Mouse (Mus musculus) ZHBTc4 (cell line): Measurements from ENCODE around the gene Sgpp2.
A peak's percentile ranks its signal among the peaks of the same experiment; 100 is the strongest.

Source experiments
- DNase-seq: peaks from one replicate; pipeline ENCODE4 v3.0.0-alpha.2; 2011; ENCODE audit warnings: low read depth, low spot score

The Sgpp2 gene

DNA sequence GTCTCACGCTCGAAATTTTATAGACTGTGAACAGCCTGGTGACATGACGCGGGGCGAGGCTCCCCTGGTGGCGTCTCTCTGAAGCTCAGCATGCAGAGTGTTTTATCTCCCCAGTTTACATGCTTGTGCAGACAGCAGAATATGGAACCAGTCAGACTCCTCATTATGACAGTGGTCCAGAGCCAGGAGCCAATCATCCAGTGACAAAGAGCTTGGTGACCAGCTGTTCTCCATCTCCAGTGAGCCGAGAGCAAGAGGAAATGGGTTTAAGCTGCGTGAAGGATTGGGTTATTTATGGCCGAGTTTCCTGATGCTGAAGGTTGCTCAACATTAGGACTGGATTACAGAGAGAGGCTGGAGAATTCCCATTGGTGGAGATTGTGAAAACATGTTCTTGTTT lies 28.1 kb downstream of the Sgpp2 start:
- DNase-seq, result no peak

- no peak for DNase-seq
Measured at GRCm38 (mm10) chr1:78339941-78340340, 29.8 kb downstream of the Sgpp2 start.

- no peak for DNase-seq
Measured at GRCm38 (mm10) chr1:78340584-78340983, 30.4 kb downstream of the Sgpp2 start.

DNA sequence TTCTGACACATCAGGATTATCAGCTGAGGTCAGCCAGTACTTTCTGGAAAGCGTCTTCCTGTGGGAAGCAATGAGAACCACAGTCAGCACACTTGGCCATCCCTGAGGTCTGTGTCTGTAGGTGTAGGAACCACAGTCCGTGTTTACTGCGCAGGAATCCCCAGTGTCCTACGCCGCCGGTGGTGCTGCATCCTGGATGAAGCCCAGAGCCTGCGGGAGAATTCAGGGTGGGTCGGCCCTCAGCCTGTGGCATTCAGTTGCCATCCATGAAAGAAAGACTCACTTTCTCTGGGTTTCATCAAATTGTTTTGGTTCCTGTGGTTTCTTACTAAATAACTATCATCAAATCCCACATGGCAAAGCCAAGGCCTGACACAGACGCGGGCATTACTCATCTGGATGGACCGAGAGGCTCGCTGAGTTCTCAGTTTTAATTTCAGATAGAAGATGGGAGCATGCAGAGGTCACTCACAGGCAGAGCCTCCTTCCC lies 37.2 kb downstream of the Sgpp2 start:
- no peak for DNase-seq

DNA sequence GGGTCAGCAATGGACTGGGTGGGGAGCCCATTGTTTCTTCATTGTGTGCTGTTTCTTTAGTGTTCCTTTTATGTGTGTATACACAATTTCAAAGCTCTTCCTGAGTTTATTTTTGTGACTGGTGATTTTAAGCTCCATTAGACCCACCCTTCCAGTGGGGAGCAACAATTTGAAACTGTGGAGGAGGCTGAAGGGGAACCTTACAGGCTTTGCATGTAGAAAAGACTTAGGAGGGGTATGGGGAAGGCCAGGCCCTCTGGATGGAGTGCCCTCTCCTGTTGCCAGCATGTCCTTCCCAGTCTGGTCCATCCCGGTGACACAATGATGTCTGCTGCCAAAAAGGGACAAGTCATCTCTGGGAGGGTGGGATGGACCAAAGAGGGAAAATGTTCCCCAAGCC lies 39.1 kb downstream of the Sgpp2 start:
- DNase-seq, result no peak

DNA sequence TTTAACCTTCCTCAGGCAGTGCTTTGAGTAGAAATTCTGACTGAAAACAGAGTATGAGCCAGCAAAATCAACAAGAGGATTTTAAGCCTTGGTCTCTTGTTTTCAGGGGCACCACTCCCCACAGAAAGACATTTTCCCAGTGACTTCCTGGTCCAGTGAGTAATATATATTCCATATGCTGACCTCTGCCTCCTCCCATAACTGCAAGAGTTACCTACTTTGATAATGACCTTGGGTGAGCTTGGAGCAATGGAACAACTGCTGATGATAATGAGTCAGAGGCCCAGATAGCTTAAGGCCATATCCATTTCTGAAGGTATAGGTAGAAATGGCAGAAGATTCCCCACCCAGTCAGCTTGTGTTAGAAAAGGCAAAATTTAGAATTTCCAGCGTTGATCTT lies 43.1 kb downstream of the Sgpp2 start:
- no peak for DNase-seq

GRCm38 (mm10) chr1:78355123-78355522 lies 45.0 kb downstream of the Sgpp2 start:
- DNase-seq, result peak; percentile 4

- no peak for DNase-seq
Measured at GRCm38 (mm10) chr1:78357415-78357814, 47.3 kb downstream of the Sgpp2 start.

DNA sequence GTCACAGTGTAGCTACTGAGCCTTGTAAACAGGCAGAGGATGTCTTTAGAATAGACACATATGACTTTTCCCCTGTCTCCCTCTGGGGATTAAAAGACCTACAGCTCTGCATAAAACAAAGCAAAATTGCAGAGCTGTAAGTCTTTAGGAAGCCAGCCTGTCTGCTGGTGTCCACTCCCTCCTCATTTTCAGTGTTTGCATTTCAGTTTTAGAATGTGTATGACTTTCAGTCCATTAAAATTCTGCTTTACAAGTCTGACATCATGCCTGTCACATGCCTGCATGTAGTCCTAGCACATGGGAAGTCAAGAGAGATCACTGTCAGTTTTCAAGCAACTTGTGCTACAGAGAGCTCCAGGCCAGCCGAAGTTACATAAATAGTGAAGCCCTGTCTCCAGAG lies 47.7 kb downstream of the Sgpp2 start:
- no peak for DNase-seq

DNA sequence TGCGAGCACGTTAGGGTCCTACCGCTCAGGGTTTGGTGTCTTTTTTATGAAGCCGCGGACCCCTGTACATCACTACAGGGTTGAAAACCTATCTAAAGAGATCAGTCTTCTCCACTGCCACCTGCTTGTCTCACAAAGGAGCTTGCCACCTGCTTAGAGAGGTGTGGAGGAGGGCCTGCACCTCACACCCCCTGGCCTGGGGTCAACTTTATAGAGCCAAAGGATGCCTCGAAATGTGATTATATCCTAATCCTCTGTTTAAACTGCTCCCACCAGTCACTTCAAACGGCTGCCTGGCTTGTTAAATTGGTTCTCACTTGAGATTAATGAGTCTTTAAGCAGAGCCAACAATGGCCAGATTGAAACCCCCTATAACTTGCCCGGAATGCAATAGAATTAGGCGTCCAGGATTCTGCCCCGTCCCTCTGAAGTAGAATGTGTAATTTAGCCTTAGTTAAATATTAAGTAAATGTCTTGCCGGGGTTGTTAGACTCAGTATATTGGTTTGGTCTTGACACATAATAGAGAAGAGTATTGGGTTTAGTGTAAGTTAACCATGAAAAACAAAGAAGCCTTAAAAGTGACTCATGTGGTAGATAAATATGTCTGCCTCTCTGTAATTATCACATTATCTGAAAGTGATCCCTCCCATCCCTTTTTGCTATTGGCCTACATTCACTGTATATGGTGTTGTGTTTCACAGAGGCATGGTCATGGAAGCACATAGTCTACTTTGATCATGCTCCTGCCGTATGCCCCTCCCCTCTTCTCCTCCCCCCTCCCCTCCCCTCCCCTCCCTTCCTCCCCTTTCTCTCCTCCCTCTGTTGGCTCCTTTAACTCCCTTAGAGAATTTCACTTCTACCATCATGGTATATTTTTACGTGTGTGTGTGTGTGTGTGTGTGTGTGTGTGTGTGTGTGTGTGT lies 54.1 kb downstream of the Sgpp2 start:
- DNase-seq, result no peak

GRCm38 (mm10) chr1:78367806-78368205 lies 57.7 kb downstream of the Sgpp2 start:
- no peak for DNase-seq

DNA sequence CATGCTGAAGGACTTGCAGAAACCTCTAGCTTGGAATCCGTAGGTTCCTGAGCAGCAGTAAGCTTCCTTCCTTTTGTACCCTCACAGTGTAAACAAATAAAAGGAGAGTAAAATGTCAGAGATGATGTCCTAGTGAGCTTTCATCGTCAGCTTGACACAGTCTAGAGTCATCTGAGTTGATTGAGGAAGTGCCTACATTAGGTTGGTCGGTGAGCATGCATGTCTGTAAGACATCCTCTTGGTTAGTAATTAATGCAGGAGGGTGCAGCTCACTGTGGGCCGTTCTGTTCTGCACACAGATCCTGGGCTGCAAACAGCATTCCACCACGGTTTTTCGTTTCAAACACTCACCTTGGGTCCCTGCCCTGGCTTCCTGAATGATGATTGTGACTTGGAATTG lies 60.0 kb downstream of the Sgpp2 start:
- no peak for DNase-seq

DNA sequence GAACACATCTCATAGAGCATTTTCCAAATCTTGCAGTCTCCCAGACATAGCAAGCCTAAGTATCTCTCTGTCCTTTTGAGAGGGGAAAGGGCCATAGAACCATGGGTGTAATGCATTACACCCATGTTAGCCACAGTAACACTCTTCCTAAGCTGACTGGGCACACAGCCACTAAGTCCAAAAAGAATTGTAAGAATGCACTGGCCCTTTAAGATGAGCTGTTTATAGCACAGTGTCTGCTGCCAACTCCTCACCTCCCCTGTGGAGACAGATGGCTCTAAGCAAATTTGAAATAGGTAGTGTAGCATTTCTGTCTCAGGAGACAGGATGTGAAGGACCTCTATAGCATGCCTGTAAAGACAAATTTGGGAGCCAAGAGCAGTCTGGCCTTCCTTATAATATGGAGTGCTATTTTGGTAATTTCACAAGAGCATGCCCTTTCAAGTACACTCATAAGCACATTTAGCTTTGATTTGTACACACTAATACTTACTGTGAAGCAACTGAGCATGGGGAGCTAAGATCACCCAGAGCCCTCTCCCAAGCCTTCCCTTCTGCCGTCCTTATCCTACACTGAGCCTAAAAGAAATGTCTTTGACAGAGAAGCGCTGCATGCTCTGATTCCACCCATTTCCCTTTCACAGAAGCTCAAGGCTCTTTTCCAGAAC lies 61.6 kb downstream of the Sgpp2 start:
- DNase-seq, result no peak

DNA sequence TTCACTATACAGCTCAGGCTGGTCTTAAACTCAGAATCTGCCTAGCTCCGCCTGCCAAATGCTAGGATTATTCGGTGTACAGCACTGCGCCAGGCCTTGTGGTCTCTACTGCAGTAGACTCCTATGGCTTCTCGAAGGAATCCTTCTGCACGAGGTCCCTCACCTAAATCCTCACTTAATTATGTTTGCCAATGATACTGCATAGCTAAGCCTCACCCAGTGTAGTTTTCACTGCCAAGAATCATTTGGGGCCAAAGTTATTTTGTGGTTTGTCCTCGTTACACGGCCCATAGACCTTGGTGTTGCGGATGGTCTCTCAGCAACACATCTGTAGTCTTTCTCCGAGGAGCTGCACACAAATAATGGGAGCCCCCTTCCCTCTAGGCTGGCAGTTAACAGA lies 62.2 kb downstream of the Sgpp2 start:
- no peak for DNase-seq

DNA sequence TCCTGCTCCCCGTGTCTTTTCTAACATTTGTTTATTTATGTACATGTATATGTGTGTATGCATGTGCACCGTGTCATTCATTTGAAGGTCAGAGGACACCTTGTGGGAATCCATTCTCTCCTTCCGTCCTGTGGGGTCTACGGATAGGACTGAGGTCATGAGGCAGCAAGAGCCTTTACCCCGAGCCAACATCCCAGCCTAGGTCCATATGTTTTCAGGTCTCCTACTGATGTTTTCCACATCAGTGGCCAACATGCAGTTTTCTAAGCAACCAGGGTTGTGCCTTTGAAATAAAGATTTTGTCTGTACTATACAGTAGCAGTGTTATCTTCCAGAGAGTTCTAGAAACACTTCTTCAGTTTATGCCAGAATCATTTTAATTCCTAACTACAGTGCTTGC lies 63.7 kb downstream of the Sgpp2 start:
- DNase-seq, result no peak

DNA sequence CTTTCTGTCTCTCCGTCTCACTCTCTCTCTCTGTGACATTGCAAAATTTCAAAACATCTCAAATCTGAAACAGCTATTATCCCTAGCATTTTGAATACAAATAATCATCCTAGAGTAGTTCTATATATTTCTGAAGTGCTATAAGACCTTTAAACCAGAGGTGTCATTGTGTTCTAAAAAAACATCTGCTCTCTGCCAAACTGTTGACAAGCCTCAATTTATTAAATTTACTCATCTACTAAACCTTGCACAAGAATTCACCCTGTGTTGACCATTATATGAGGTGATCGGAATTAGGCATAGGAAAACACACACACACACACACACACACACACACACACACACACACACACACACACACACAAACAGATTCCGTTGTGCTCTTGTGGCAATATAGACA lies 64.9 kb downstream of the Sgpp2 start:
- no peak for DNase-seq

GRCm38 (mm10) chr1:78380950-78381349 lies 70.8 kb downstream of the Sgpp2 start:
- DNase-seq, result no peak

GRCm38 (mm10) chr1:78387854-78388253 lies 77.7 kb downstream of the Sgpp2 start:
- DNase-seq, result no peak

DNA sequence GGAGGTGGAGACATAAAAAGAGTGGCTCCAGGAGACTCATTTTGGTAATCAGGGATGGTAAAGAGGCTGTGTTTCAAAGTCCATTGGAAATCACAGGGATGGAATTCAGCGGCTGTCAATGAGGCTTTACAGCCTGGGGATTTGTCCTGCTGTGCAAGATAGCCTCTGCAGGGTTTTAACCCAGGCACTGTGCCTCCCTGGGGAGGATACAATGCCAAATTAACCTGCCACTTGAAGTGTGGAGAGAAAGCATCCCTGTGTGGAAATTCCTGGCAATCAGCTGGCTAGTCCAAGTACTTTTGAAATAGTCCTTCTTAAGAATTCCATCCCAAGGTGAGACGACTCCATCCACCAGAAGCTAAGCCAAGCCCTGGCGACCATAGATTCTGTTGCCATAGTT lies 78.7 kb downstream of the Sgpp2 start:
- DNase-seq, result peak; percentile 23

DNA sequence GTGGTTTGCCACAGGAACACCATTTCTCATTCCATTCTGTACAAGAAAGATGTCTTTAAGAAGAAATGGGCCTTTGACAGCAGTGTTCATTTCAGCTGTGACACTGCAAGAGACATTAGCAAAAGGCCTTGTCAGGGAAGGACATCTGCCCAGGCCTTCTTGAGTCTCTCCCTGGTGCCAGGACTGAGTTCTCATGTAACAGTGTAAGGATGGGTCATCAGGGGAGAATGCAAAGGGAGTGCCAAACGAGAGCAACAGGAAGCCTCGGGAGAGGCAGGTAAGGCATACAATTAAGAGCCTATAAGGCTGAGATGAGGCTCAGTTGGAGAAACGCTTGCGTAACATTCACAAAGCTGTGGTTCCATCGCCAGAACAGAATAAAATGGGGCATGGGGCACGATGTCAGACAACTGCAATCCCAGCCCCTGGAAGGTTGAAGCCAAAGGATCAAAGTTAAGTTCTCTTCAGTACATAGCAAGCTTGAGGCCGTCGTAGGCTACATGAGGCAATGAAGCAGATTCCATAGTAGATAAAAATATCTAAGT lies 85.1 kb downstream of the Sgpp2 start:
- no peak for DNase-seq

DNA sequence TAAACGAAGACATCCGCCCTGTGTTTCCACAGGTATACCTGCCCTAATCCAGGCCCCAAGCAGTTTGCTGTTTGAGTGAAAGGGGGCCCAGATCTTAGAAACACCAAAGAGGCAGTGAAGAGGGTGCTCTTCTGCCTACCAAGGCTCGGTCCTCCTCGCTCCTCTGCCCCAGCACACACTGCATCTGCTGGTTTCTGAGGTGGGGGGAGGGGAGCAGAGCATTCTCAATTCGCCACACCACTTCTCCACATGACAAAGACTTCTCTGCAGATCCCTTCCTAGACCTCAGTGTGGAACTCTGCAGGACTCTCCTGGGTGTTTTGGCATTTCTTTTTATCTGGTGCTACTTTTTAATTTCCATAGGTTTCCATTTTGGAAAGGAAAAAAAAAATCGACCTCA lies 85.6 kb downstream of the Sgpp2 start:
- DNase-seq, result no peak

- DNase-seq, result no peak
Measured at GRCm38 (mm10) chr1:78396320-78396913, 86.3 kb downstream of the Sgpp2 start.
